Mouse (Mus musculus) urinary bladder, postnatal 14 days (tissue): ENCODE measurements around the gene Irgc1.
"Not testable (repeated sequence)": the region's sequence is repeated elsewhere in the genome, so short reads cannot be mapped to it uniquely, and the experiment has no call there.

Experiments
- DNase-seq: peaks from one replicate; pipeline ENCODE4 v3.0.0; 2021; ENCODE audit warnings: low spot score

The Irgc1 gene

GRCm38 (mm10) chr7:24451855-24452311 lies at the start of gene Irgc1:
Gene Irgc1 (minus strand): TSS chr7:24452297.
- DNase-seq: no peak

- DNase-seq: peak; percentile 37
Measured at GRCm38 (mm10) chr7:24501492-24501891, 49.4 kb upstream of the Irgc1 start.

GRCm38 (mm10) chr7:24500929-24501328 lies 48.8 kb upstream of the Irgc1 start:
- no peak for DNase-seq

GRCm38 (mm10) chr7:24499856-24500577 lies 47.9 kb upstream of the Irgc1 start:
- no peak for DNase-seq

GRCm38 (mm10) chr7:24488303-24488702 lies 36.2 kb upstream of the Irgc1 start:
- no peak for DNase-seq

- no peak for DNase-seq
Measured at GRCm38 (mm10) chr7:24487403-24487802, 35.3 kb upstream of the Irgc1 start.

- no peak for DNase-seq
Measured at GRCm38 (mm10) chr7:24486654-24487130, 34.6 kb upstream of the Irgc1 start.

- DNase-seq: no peak
Measured at GRCm38 (mm10) chr7:24485481-24485880, 33.4 kb upstream of the Irgc1 start.

- DNase-seq: not testable (repeated sequence)
Measured at GRCm38 (mm10) chr7:24483291-24483690, 31.2 kb upstream of the Irgc1 start.

- DNase-seq: no peak
Measured at GRCm38 (mm10) chr7:24482208-24483020, 30.3 kb upstream of the Irgc1 start.

- peak; percentile 83 for DNase-seq
Measured at GRCm38 (mm10) chr7:24481474-24482207, 29.5 kb upstream of the Irgc1 start, which contains the start of gene Cadm4. Gene Cadm4 (plus strand): TSS chr7:24482023.

- no peak for DNase-seq
Measured at GRCm38 (mm10) chr7:24480986-24481473, 28.9 kb upstream of the Irgc1 start.

- DNase-seq: no peak
Measured at GRCm38 (mm10) chr7:24480121-24480941, 28.2 kb upstream of the Irgc1 start.

- no peak for DNase-seq
Measured at GRCm38 (mm10) chr7:24479685-24480084, 27.6 kb upstream of the Irgc1 start.

GRCm38 (mm10) chr7:24478911-24479310 lies 26.8 kb upstream of the Irgc1 start:
- no peak for DNase-seq

GRCm38 (mm10) chr7:24476856-24477255 lies 24.8 kb upstream of the Irgc1 start:
- DNase-seq: no peak

- no peak for DNase-seq
Measured at GRCm38 (mm10) chr7:24476338-24476737, 24.2 kb upstream of the Irgc1 start.

GRCm38 (mm10) chr7:24474811-24475506 lies 22.9 kb upstream of the Irgc1 start:
- DNase-seq: no peak

- DNase-seq: peak; percentile 55
Measured at GRCm38 (mm10) chr7:24473913-24474529, 21.9 kb upstream of the Irgc1 start.

GRCm38 (mm10) chr7:24472937-24473336 lies 20.8 kb upstream of the Irgc1 start:
- peak; percentile 27 for DNase-seq
